Mouse (Mus musculus) lung, embryonic 15.5 days (tissue): Measurements from ENCODE around the gene Gm49342. TPM values are rescaled to one million over a fixed set of nuclear protein-coding genes. Genes with fewer than 3 reads are reported as not detected.
"Not testable (repeated sequence)": the region's sequence is repeated elsewhere in the genome, so short reads cannot be mapped to it uniquely, and the experiment has no call there.

Source experiments
- ATAC-seq: fragments of 200-750 bp; cut with Nextera tagmentation; 2 replicates; pipeline ENCODE4 v1.8.0; 2017; ENCODE audit warnings: moderate number of reproducible peaks, borderline replicate concordance; ENCODE audit not compliant: low FRiP score, low TSS enrichment; ENCODE audit errors: extremely low read depth
- H3K27ac ChIP-seq: fragments of 300-500 bp; sonication (generic); 2 replicates; pipeline ENCODE4 v1.5.1; 2015; ENCODE audit warnings: moderate library complexity, mild to moderate bottlenecking, inconsistent platforms
- H3K27me3 ChIP-seq: fragments of 300-500 bp; sonication (generic); 2 replicates; pipeline ENCODE4 v1.6.1; 2015; ENCODE audit warnings: inconsistent platforms
- H3K36me3 ChIP-seq: fragments of 300-500 bp; sonication (generic); 2 replicates; pipeline ENCODE4 v1.6.1; 2015; ENCODE audit warnings: inconsistent platforms
- H3K4me1 ChIP-seq: fragments of 300-500 bp; sonication (generic); 2 replicates; pipeline ENCODE4 v1.6.1; 2015; ENCODE audit warnings: inconsistent platforms
- H3K4me2 ChIP-seq: fragments of 300-500 bp; sonication (generic); 2 replicates; pipeline ENCODE4 v1.6.1; 2015; ENCODE audit warnings: inconsistent platforms, mild to moderate bottlenecking, moderate library complexity
- H3K4me3 ChIP-seq: fragments of 300-500 bp; sonication (generic); 2 replicates; pipeline ENCODE4 v1.5.1; 2015; ENCODE audit warnings: mild to moderate bottlenecking, inconsistent platforms
- H3K9ac ChIP-seq: fragments of 300-500 bp; sonication (generic); 2 replicates; pipeline ENCODE4 v1.6.1; 2015; ENCODE audit warnings: inconsistent platforms
- H3K9me3 ChIP-seq: fragments of 300-500 bp; sonication (generic); 2 replicates; pipeline ENCODE4 v1.6.1; 2016; ENCODE audit warnings: inconsistent platforms
- WGBS: fragments of 180-500 bp; shearing (Covaris S2); methylation state at CpG from one replicate; pipeline ENCODE4 v1.1.7; 2015; 5-methylcytosine and 5-hydroxymethylcytosine counted together
- polyA plus RNA-seq: library from polyadenylated mRNA; unstranded; fragments of >200 nt; fragmentation: Nextera tagmentation; extraction: Ambion mirVana; gene quantifications from 2 replicates; pipeline ENCODE4 v1.2.1, GENCODE M21; 2015

The Gm49342 gene
- polyA plus RNA-seq, 1 experiment from 2014 or later: not detected

GRCm38 (mm10) chr14:50923437-50923836, 20.9 kb upstream of the Gm49342 start:
- not testable (repeated sequence) for H3K27ac ChIP-seq, ATAC-seq
- H3K36me3 ChIP-seq: peaks cover 31% of the 10 kb centered on the region

GRCm38 (mm10) chr14:50924281-50925064, 19.8 kb upstream of the Gm49342 start, which contains the start of the genes Osgep and Apex1:
TSS of gene Osgep (minus strand) at chr14:50924893.
TSS of gene Apex1 (plus strand) at chr14:50924968.
- Histone ChIP-seq H3K27me3 (no peaks in the 10 kb centered on the region), H3K36me3 (peaks cover 41% of the 10 kb centered on the region), H3K4me1 (peaks cover 19% of the 10 kb centered on the region), H3K9ac (peak within 1 kb of the TSS; percentile 87), H3K4me3 (peak within 1 kb of the TSS; percentile 86), H3K4me2 (peak within 1 kb of the TSS; percentile 84), H3K9me3 (no peaks in the 10 kb centered on the region), H3K27ac (peak within 1 kb of the TSS; percentile 93)
- peak; percentile 96 for ATAC-seq
- under 1% methylated on average over 57 of the region's 57 CpGs for WGBS

More at GRCm38 (mm10) chr14:50923437-50923836, 20.9 kb upstream of the Gm49342 start:
- peak overlapping the region; percentile 77; the same call in 1 of the 2 replicates for H3K9ac ChIP-seq
- peak overlapping the region; percentile 86 for H3K4me3 ChIP-seq
- peak overlapping the region; percentile 84 for H3K4me2 ChIP-seq
- H3K27me3 ChIP-seq, H3K9me3 ChIP-seq: not testable (repeated sequence)
- H3K4me1 ChIP-seq: peaks cover 15% of the 10 kb centered on the region
- WGBS: 65% methylated on average over 1 of the region's 1 CpGs

- peak overlapping the region; percentile 87 for H3K9ac ChIP-seq
- WGBS: 1% methylated on average over 38 of the region's 38 CpGs
- peaks cover 39% of the 10 kb centered on the region for H3K36me3 ChIP-seq
- no peak; the same call in 1 of the 2 replicates for ATAC-seq
- no peaks in the 10 kb centered on the region for H3K27me3 ChIP-seq
- H3K27ac ChIP-seq: peak overlapping the region; percentile 93
- H3K4me1 ChIP-seq: peaks cover 27% of the 10 kb centered on the region
- no peaks in the 10 kb centered on the region for H3K9me3 ChIP-seq
- H3K4me2 ChIP-seq: peak overlapping the region; percentile 84
- peak overlapping the region; percentile 86 for H3K4me3 ChIP-seq
These were observed 19.0 kb upstream of the Gm49342 start for GRCm38 (mm10) chr14:50925111-50925920.

GRCm38 (mm10) chr14:50927366-50927765, 17.0 kb upstream of the Gm49342 start:
- H3K9ac ChIP-seq: no peak overlapping the region
- H3K4me1 ChIP-seq: peaks cover 38% of the 10 kb centered on the region
- no peak overlapping the region for H3K4me3 ChIP-seq
- H3K27ac ChIP-seq: no peak overlapping the region
- H3K9me3 ChIP-seq: no peaks in the 10 kb centered on the region
- no peak overlapping the region for H3K4me2 ChIP-seq
- H3K27me3 ChIP-seq: no peaks in the 10 kb centered on the region
- WGBS: 80% methylated on average over 3 of the region's 3 CpGs
- ATAC-seq: no peak
- H3K36me3 ChIP-seq: peaks cover 35% of the 10 kb centered on the region

- Histone ChIP-seq H3K36me3 (peaks cover 35% of the 10 kb centered on the region), H3K4me1 (peaks cover 32% of the 10 kb centered on the region), H3K27me3 (no peaks in the 10 kb centered on the region), H3K27ac (peak overlapping the region; percentile 90), H3K9me3 (no peaks in the 10 kb centered on the region), H3K4me3 (peak overlapping the region; percentile 99), H3K9ac (peak overlapping the region; percentile 97), H3K4me2 (peak overlapping the region; percentile 84)
- no peak for ATAC-seq
- 16% methylated on average over 10 of the region's 10 CpGs for WGBS
These were observed 14.4 kb upstream of the Gm49342 start for GRCm38 (mm10) chr14:50929951-50930350.

GRCm38 (mm10) chr14:50930377-50930753, 14.0 kb upstream of the Gm49342 start:
- H3K4me1 ChIP-seq: peaks cover 32% of the 10 kb centered on the region
- peak; percentile 50 for ATAC-seq
- peak overlapping the region; percentile 90 for H3K27ac ChIP-seq
- no peaks in the 10 kb centered on the region for H3K27me3 ChIP-seq
- peak overlapping the region; percentile 84 for H3K4me2 ChIP-seq
- peaks cover 35% of the 10 kb centered on the region for H3K36me3 ChIP-seq
- H3K9ac ChIP-seq: peak overlapping the region; percentile 97
- H3K4me3 ChIP-seq: peak overlapping the region; percentile 99
- under 1% methylated on average over 38 of the region's 38 CpGs for WGBS
- H3K9me3 ChIP-seq: no peaks in the 10 kb centered on the region

GRCm38 (mm10) chr14:50930754-50931492, 13.4 kb upstream of the Gm49342 start, which contains the start of the genes Pip4p1 and Pnp:
TSS of gene Pip4p1 (minus strand) at chr14:50930856.
TSS of gene Pnp (plus strand) at chr14:50931082.
- H3K9ac ChIP-seq: peak within 1 kb of the TSS; percentile 97
- H3K27me3 ChIP-seq: no peaks in the 10 kb centered on the region
- peaks cover 29% of the 10 kb centered on the region for H3K4me1 ChIP-seq
- peaks cover 35% of the 10 kb centered on the region for H3K36me3 ChIP-seq
- ATAC-seq: peak; percentile 99
- H3K4me3 ChIP-seq: peak within 1 kb of the TSS; percentile 99
- under 1% methylated on average over 62 of the region's 68 CpGs for WGBS
- peak within 1 kb of the TSS; percentile 84 for H3K4me2 ChIP-seq
- peak within 1 kb of the TSS; percentile 90 for H3K27ac ChIP-seq
- H3K9me3 ChIP-seq: no peaks in the 10 kb centered on the region

GRCm38 (mm10) chr14:50931493-50932020, 12.8 kb upstream of the Gm49342 start:
- H3K27ac ChIP-seq: peak overlapping the region; percentile 90
- H3K27me3 ChIP-seq: no peaks in the 10 kb centered on the region
- peaks cover 29% of the 10 kb centered on the region for H3K36me3 ChIP-seq
- peak overlapping the region; percentile 71 for H3K4me2 ChIP-seq
- H3K9ac ChIP-seq: peak overlapping the region; percentile 36
- peak overlapping the region; percentile 99 for H3K4me3 ChIP-seq
- 10% methylated on average over 12 of the region's 12 CpGs for WGBS
- ATAC-seq: no peak
- peaks cover 23% of the 10 kb centered on the region for H3K4me1 ChIP-seq
- H3K9me3 ChIP-seq: no peaks in the 10 kb centered on the region

GRCm38 (mm10) chr14:50936649-50937048, 7.7 kb upstream of the Gm49342 start:
- Histone ChIP-seq H3K4me1 (peaks cover 6% of the 10 kb centered on the region; the same call in 1 of the 2 replicates), H3K9ac (no peak overlapping the region), H3K9me3 (no peaks in the 10 kb centered on the region), H3K4me3 (no peak overlapping the region), H3K36me3 (no peaks in the 10 kb centered on the region), H3K4me2 (no peak overlapping the region), H3K27me3 (peaks cover 7% of the 10 kb centered on the region; the same call in 1 of the 2 replicates), H3K27ac (no peak overlapping the region)
- ATAC-seq: no peak
- WGBS: 34% methylated on average over 1 of the region's 1 CpGs

GRCm38 (mm10) chr14:50938119-50938908, 6.0 kb upstream of the Gm49342 start:
- no peak overlapping the region for H3K27ac ChIP-seq
- no peaks in the 10 kb centered on the region for H3K4me1 ChIP-seq
- 74% methylated on average over 3 of the region's 3 CpGs for WGBS
- no peaks in the 10 kb centered on the region for H3K36me3 ChIP-seq
- no peak overlapping the region for H3K4me2 ChIP-seq
- ATAC-seq: no peak
- no peak overlapping the region for H3K4me3 ChIP-seq
- no peak overlapping the region for H3K9ac ChIP-seq
- peaks cover 7% of the 10 kb centered on the region; the same call in 1 of the 2 replicates for H3K27me3 ChIP-seq
- H3K9me3 ChIP-seq: no peaks in the 10 kb centered on the region
